Mouse (Mus musculus): ENCODE results near the gene Foxa3. TPM values are rescaled to one million over a fixed set of nuclear protein-coding genes. Genes with fewer than 3 reads are reported as not detected.

Foxa3 gene
- polyA plus RNA-seq, 1 experiment from 2014 or later, result 0.49 TPM

DNA sequence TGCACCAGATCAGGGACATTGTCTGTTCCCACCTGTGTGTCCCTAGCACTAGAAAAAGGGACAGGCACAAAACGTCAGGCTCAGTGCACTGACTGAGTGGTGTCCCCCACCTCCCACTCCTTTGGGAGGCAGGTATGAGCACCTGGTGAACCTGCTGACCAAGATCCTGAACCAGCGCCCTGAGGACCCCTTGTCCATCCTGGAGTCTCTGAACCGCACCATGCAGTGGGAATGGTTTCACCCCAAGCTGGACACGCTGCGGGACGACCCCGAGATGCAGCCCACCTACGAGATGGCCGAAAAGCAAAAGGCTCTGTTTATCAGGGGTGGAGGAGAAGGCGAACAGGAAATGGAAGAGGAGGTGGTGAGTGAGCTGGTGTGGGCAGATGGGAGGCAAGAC is 34.1 kb upstream of the Foxa3 start:
- H3K4me2 ChIP-seq (replicated peaks; ENCODE audit: low read depth, low read length), result no peak overlapping the region
- WGBS, result 71% methylated on average over 10 of the region's 10 CpGs
- no peaks in the 10 kb centered on the region for H3K27me3 ChIP-seq (replicated peaks; ENCODE audit: insufficient read depth, low read length)
- TF ChIP-seq CTCF (IDR thresholded peaks at IDR 0.05) (no peak), EP300 (IDR thresholded peaks at IDR 0.05) (no peak)
- no peaks in the 10 kb centered on the region for H3K9me3 ChIP-seq (ENCODE audit: low read length)
- ATAC-seq (no peak), DNase-seq (ENCODE audit: low spot score) (no peak)
- H3K36me3 ChIP-seq (ENCODE audit: insufficient read depth, low read length), result no peaks in the 10 kb centered on the region
- no peaks in the 10 kb centered on the region for H3K4me1 ChIP-seq (ENCODE audit: insufficient read depth, low read depth, low read length)
- H3K4me3 ChIP-seq (ENCODE audit: low read depth, low read length), result no peak overlapping the region
- H3K27ac ChIP-seq (ENCODE audit: low read length), result no peak overlapping the region
- no peak overlapping the region for H3K9ac ChIP-seq (replicated peaks; ENCODE audit: low read depth)

- no peak overlapping the region for H3K27ac ChIP-seq (ENCODE audit: low read length)
- H3K9ac ChIP-seq (replicated peaks; ENCODE audit: low read depth), result no peak overlapping the region
- H3K36me3 ChIP-seq (ENCODE audit: insufficient read depth, low read length), result 0 out of 2 replicates have a peak, but pooled peaks cover 10% of the 10 kb centered on the region
- TF ChIP-seq EP300 (IDR thresholded peaks at IDR 0.05) (no peak), CTCF (IDR thresholded peaks at IDR 0.05) (no peak)
- no peaks in the 10 kb centered on the region for H3K9me3 ChIP-seq (ENCODE audit: low read length)
- 85% methylated on average over 8 of the region's 8 CpGs for WGBS
- no peak overlapping the region for H3K4me2 ChIP-seq (replicated peaks; ENCODE audit: low read depth, low read length)
- H3K4me3 ChIP-seq (ENCODE audit: low read depth, low read length), result no peak overlapping the region
- H3K27me3 ChIP-seq (replicated peaks; ENCODE audit: insufficient read depth, low read length), result no peaks in the 10 kb centered on the region
- no peaks in the 10 kb centered on the region for H3K4me1 ChIP-seq (ENCODE audit: insufficient read depth, low read depth, low read length)
- DNase-seq (ENCODE audit: low spot score) (no peak), ATAC-seq (no peak)
Measured at GRCm38 (mm10) chr7:19055108-19055507, 31.8 kb upstream of the Foxa3 start.

DNA sequence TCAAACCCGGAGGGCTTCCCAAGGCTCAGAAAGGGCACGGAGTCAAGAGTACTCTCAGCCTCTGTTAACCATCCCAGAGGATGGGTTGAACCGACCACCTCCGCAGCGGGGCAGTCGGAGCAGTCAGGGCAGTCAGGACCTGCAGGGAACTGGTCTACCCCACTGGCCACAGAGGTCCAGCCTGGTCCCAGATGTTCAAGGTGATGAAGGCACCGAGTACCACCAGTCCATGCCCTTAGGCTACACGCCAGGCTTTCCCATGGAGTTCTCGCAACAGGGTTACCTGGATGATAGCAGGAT is 31.4 kb upstream of the Foxa3 start:
- Histone ChIP-seq H3K27me3 (replicated peaks; ENCODE audit: insufficient read depth, low read length) (no peaks in the 10 kb centered on the region), H3K4me1 (ENCODE audit: insufficient read depth, low read depth, low read length) (no peaks in the 10 kb centered on the region), H3K4me3 (ENCODE audit: low read depth, low read length) (no peak overlapping the region), H3K9ac (replicated peaks; ENCODE audit: low read depth) (no peak overlapping the region), H3K36me3 (ENCODE audit: insufficient read depth, low read length) (0 out of 2 replicates have a peak, but pooled peaks cover 10% of the 10 kb centered on the region), H3K9me3 (ENCODE audit: low read length) (no peaks in the 10 kb centered on the region), H3K27ac (ENCODE audit: low read length) (no peak overlapping the region), H3K4me2 (replicated peaks; ENCODE audit: low read depth, low read length) (no peak overlapping the region)
- WGBS, result 73% methylated on average over 9 of the region's 9 CpGs
- TF ChIP-seq EP300 (IDR thresholded peaks at IDR 0.05) (no peak), CTCF (IDR thresholded peaks at IDR 0.05) (no peak)
- DNase-seq (ENCODE audit: low spot score), result no peak
- ATAC-seq, result no peak

DNA sequence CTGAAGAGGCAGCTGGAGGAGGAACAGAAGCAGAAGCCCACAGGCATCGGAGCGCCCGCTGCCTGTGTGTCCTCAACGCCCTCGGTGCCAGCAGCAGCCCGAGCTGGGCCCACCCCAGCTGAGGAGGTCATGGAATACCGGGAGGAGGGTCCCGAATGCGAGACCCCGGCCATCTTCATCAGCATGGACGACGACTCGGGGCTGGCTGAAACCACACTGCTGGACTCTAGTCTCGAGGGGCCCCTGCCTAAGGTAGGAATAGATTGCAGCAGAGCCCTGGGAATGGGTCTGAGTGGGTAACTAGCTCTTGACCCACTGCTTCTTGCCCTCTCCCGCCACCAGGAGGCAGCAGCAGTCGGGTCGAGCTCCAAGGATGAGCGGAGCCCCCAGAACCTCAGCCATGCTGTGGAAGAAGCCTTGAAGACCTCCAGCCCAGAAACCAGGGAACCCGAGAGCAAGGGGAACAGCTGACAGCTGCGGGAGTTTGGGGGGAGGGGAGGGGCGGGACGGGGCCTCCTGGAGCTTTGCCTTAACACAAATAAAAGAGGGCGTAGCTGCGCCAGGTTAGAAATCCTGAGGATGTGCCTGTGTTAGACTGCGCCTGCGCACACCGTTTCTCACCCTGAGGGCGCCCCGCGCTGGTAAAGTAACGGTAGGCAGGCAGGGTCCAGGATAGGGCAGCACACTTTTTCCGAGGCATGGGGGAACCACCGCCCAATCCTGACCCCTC is 30.9 kb upstream of the Foxa3 start, which contains the start of gene Rsph6a:
Gene Rsph6a (plus strand): TSS at position 644 of the 730 bp plus-strand sequence.
- no peak within 1 kb of the TSS for H3K9ac ChIP-seq (replicated peaks; ENCODE audit: low read depth)
- peak; percentile 38 for DNase-seq (ENCODE audit: low spot score)
- TF ChIP-seq EP300 (IDR thresholded peaks at IDR 0.05) (no peak), CTCF (IDR thresholded peaks at IDR 0.05) (peak; percentile 71)

GRCm38 (mm10) chr7:19053136-19053532 is 29.8 kb upstream of the Foxa3 start:
- Histone ChIP-seq H3K4me1 (ENCODE audit: insufficient read depth, low read depth, low read length) (no peaks in the 10 kb centered on the region), H3K27ac (ENCODE audit: low read length) (no peak overlapping the region), H3K36me3 (ENCODE audit: insufficient read depth, low read length) (0 out of 2 replicates have a peak, but pooled peaks cover 10% of the 10 kb centered on the region), H3K9ac (replicated peaks; ENCODE audit: low read depth) (no peak overlapping the region), H3K4me2 (replicated peaks; ENCODE audit: low read depth, low read length) (no peak overlapping the region), H3K9me3 (ENCODE audit: low read length) (no peaks in the 10 kb centered on the region), H3K4me3 (ENCODE audit: low read depth, low read length) (no peak overlapping the region), H3K27me3 (replicated peaks; ENCODE audit: insufficient read depth, low read length) (no peaks in the 10 kb centered on the region)
- no peak for TF ChIP-seq CTCF (IDR thresholded peaks at IDR 0.05)
- TF ChIP-seq EP300 (IDR thresholded peaks at IDR 0.05), result no peak
- DNase-seq (ENCODE audit: low spot score) (no peak), ATAC-seq (no peak)
- 93% methylated on average over 7 of the region's 7 CpGs for WGBS

More for the DNA sequence above, 30.9 kb upstream of the Foxa3 start, which contains the start of gene Rsph6a:
- H3K36me3 ChIP-seq (ENCODE audit: insufficient read depth, low read length), result 0 out of 2 replicates have a peak, but pooled peaks cover 10% of the 10 kb centered on the region
- no peaks in the 10 kb centered on the region for H3K9me3 ChIP-seq (ENCODE audit: low read length)
- no peaks in the 10 kb centered on the region for H3K27me3 ChIP-seq (replicated peaks; ENCODE audit: insufficient read depth, low read length)
- H3K4me3 ChIP-seq (ENCODE audit: low read depth, low read length), result no peak within 1 kb of the TSS
- no peak within 1 kb of the TSS for H3K27ac ChIP-seq (ENCODE audit: low read length)
- 35% methylated on average over 33 of the region's 33 CpGs for WGBS
- H3K4me2 ChIP-seq (replicated peaks; ENCODE audit: low read depth, low read length), result no peak within 1 kb of the TSS
- H3K4me1 ChIP-seq (ENCODE audit: insufficient read depth, low read depth, low read length), result no peaks in the 10 kb centered on the region
- peak; percentile 36 for ATAC-seq

DNA sequence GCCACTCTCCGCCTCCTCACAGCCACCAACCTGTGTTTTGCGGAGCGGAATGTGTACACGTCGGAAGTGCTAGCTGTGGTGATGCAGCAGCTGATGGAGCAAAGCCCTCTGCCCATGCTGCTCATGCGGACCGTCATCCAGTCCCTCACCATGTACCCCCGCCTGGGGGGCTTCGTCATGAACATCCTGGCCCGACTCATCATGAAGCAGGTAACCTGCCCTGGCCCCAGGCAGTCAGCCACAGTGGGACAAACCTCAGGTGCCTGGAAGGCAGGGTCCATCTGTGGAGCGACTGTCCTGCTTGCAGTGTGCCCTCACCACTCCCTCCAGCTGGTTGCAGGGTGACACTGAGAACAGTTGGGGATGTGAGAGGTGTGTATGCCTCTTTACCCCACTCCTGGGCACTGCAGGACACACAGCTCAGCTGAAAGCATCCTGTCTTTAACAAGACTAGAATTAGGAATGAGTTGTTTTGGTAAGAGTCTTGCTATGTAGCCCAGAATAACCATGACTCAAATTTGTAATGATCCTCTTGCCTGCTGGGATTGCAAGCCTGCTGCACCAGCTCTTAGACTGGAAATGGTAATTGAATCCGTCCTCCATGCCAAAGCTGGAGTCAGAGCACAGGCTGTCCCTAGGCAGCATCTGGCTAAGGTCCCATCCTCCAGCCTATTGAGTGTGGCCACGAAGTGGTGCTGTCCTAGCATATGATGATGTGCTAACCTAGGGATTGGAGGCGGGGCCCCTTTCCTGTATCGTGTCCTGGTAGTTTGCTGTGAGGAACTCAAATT is 29.2 kb upstream of the Foxa3 start:
- Histone ChIP-seq H3K4me3 (ENCODE audit: low read depth, low read length) (no peak overlapping the region), H3K27ac (ENCODE audit: low read length) (no peak overlapping the region), H3K9me3 (ENCODE audit: low read length) (no peaks in the 10 kb centered on the region), H3K4me2 (replicated peaks; ENCODE audit: low read depth, low read length) (no peak overlapping the region), H3K27me3 (replicated peaks; ENCODE audit: insufficient read depth, low read length) (no peaks in the 10 kb centered on the region), H3K4me1 (ENCODE audit: insufficient read depth, low read depth, low read length) (no peaks in the 10 kb centered on the region), H3K9ac (replicated peaks; ENCODE audit: low read depth) (no peak overlapping the region), H3K36me3 (ENCODE audit: insufficient read depth, low read length) (0 out of 2 replicates have a peak, but pooled peaks cover 12% of the 10 kb centered on the region)
- TF ChIP-seq EP300 (IDR thresholded peaks at IDR 0.05) (no peak), CTCF (IDR thresholded peaks at IDR 0.05) (no peak)
- no peak for ATAC-seq
- WGBS, result 89% methylated on average over 15 of the region's 15 CpGs
- DNase-seq (ENCODE audit: low spot score), result no peak
